Mouse (Mus musculus): ENCODE results near the gene Als2. TPM values are rescaled to one million over a fixed set of nuclear protein-coding genes. Genes with fewer than 3 reads are reported as not detected.

Als2 gene
- total RNA-seq, 2 experiments from 2014 or later: 45.7 to 48.0 TPM

DNA sequence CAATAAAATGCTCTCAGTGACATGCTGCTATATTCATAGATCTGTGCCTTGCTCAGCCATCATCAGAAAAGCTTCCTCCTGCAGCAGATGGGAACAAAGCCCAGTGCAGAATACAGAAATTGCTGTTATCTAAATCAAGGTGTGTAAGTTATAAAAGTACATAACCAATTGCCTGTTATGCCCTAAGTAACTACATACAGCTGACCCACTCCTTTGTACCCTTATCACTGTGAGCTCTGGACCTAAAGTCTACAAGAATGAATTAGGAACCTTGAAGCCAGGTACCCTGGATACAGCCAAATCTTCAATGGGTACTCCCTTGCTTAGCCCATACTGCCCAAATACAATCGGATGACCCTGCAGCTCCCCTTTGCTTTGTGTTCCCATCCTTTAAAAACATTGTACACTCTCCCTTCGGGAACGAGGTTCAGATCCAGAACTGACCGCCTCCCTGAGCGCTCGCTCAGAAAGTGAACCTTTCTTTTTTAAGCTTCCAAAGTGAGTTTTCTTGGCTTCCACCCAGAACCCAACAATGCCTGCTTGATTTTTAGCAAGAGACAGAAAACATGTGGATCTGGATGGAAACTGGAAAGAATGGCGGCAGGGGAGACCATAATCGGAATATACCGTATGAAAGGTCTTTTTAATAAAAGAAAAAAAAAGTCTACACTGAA is 70.7 kb downstream of the Als2 start:
- DNase-seq (ENCODE audit: low spot score in 2 of 2): no peak

DNA sequence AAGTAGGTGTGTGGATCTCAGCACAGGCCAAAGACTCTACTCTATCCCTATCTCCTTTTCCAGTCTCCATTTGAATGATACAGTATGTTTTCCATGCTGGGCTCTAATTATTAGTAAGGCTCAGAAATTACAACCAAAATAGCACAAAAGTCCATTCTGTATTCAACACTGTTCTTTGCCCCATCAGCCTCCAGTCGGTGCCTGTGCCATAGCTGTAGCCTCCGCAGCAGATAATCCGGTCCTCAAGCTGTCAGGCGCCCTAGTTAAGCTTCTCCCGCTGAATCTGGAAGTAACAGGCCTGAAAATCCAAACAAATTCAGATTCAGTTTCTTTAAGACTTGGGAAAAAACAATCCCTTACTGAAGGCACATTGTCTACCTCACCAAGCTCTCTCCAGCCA is 73.1 kb downstream of the Als2 start:
- DNase-seq (ENCODE audit: low spot score in 2 of 2): peak in 1 of 2 experiments; percentile 26

DNA sequence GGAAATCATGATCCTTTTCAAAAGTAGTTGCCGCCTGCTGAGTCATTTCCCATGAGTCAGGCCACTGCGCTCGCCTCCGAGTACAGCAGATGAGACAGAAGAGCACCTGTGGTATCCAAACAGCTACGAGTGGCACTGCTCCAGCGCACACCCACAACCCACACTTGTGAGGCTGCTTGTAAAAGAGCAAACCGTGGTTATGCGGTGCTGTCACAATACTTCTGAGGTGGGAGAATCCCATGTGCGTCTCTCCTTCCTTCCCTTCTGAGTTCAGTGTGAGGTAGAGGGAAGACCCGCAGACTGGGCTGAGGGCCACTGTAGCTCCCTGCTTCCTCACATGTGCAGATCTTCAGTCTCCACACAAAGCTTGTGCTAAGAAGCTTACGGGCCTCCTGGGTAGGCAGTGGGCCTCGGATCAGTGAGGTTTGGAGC is 74.0 kb downstream of the Als2 start, which contains the start of gene Mpp4:
TSS of gene Mpp4 (minus strand) at position 360 of the 432 bp plus-strand sequence.
- peak; percentile 77 to 85 for DNase-seq (ENCODE audit: low spot score in 2 of 2)

DNA sequence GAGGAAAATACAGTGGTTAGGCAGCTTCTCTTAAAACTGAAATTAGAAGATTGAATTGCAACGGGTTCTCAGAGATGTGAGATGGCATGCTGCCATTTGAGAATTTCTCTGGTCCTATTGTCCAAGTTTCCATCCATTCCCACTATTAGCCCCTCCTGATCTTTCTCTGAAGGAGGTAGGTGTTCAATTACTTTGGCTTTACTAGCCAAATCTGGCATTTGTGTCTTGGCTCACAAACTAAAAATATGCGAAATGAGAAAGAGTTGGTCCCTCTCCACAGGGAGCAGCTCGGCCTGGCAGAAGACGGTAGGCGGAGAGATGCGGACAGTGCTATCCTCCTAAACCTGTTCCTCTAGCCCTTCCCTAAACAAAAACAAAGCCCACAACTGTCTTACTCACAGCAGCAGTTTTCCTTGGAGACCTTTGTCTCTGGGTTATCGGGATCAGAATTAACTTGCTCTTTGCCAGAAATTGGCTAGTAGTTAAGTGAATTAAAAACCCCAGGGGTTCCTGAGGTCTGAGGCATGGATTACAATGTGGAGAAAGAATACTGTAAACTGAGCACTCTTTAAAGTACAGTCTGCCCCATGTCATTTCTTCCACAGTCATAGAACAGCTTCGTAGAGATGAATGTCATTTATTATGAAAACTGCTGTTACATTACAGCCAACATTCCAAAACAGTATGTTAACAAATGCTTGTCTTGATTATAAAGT is 74.6 kb downstream of the Als2 start:
- no peak for DNase-seq (ENCODE audit: low spot score in 2 of 2)

DNA sequence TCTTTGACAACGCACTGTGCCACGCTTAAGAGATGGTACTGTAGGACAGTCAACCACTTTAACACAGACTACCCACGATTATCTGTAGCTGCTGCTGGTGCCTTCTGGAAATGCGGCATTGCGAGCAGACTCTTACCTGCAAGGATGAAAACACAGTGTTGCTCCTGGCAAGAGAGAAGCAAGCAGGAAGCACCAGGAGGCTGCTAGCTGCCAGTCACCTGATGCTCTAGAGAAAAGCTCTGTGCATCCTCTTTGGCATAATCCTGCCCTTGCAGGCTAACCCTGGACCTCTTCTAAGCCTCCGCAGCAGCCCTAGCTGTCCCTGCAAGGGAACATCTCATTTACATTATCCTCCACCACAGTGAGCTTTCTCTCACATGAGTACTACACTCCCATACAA is 75.6 kb downstream of the Als2 start:
- no peak for DNase-seq (ENCODE audit: low spot score in 2 of 2)

DNA sequence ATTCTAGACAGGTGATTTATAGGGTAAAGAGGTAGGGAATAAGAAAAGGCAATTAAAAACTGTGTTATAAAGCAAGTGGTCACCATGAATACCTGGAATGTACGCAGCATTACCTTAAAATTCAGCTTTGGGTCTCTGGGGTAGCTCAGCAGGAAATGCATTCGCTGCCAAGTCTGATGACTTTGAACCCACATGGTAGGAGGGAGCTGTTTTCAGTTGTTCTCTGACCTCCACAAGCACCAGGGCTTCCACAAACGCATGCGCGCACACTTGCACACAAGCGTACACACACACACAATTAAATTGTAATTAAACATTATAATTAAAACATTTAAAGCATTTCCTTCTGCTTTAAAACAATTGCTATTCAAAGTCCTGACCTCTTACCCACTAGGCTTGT is 76.2 kb downstream of the Als2 start:
- no peak for DNase-seq (ENCODE audit: low spot score in 2 of 2)

DNA sequence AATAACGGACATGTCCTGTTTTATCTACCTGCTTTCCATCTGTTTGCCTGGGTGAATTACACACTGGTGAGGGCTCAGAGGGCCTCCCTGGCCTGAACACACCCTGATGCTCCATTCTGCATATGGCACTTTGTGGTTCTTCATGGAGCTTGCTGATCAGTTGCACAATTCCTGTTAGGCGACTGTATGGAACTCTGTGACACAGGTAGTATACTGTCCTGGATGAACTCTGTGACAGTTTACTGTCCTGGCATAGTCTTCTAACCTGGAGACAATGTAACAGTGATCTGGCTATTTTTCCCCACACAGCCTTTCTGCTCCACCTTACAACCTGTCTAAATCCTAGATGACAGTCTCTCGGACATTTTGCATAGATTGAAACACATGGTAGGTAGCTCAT is 77.9 kb downstream of the Als2 start:
- no peak for DNase-seq (ENCODE audit: low spot score in 2 of 2)

DNA sequence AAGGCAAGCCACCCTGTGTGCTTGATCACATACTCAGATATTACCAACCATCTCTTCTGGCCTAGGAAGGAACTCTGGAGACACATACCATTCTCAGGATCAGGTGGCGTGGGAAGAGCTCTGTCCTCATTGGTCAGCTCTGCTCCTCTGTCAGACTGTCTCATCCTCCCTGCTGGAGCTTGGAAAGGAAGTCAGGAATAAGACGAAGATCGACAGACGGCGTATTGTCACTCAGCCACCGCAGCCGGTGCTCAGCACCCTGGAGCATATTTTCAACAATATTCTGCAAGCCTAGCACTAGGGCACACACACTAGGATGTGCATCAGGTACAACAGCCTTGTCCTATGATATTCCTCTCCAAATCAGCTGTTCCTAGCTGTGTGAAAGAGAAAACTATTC is 78.5 kb downstream of the Als2 start:
- peak in 1 of 2 experiments; percentile 27 for DNase-seq (ENCODE audit: low spot score in 2 of 2)

DNA sequence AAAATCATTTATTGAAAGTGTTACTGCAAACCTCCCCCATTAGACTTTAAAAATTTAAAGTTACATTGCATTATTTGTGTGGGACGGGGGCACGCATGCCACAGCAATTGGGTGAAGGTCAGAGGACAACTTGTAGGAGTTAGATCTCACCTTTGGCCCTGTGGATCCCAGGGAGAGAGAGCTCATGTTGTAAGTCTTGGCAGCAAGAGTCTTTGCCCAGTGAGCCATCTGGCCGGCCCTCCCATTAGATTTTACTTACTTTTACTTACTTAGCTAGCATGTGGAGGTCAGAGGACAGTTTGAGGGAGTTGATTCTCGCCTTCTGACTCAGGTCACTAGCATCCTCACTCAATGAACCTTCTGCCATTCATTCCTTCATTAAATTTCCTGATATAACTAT is 79.2 kb downstream of the Als2 start:
- DNase-seq (ENCODE audit: low spot score in 2 of 2): no peak

DNA sequence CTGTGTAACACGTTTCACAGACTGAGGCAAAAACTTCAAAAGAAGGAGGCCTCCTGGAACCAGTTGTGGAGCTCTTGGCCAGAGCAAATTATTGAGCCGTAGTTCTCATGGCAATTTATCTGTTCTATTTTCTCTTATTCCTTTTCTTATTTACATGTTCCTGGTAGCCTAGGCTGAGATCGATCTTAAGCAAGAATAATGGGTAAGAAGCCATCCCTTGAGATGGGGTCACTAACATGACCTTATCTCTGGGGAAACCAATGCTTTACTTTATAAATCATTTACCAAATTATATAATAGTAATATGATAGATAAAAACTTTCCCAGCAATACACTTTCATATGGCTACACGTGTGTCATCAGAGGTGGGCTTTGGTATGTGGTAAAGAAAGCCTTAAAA is 84.7 kb downstream of the Als2 start:
- no peak for DNase-seq (ENCODE audit: low spot score in 2 of 2)

DNA sequence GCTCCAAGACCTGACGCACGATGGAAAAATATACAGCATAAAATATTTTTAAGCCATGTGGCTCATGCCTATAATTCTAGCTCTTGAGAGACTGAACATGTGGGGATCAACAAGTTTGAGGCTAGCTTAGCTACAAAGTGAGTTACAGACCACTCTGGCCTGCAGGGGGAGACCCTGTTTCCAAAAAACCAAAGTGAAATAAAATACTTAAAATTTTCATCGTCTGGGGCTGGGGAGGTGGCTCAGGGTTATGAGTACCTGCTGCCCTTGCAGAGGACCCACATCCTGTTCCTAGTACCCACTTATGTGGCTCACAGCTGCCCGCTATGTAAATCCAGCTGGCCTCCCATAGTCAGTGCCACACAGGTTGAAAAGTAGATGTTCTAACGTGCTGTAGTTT is 86.5 kb downstream of the Als2 start:
- no peak for DNase-seq (ENCODE audit: low spot score in 2 of 2)

DNA sequence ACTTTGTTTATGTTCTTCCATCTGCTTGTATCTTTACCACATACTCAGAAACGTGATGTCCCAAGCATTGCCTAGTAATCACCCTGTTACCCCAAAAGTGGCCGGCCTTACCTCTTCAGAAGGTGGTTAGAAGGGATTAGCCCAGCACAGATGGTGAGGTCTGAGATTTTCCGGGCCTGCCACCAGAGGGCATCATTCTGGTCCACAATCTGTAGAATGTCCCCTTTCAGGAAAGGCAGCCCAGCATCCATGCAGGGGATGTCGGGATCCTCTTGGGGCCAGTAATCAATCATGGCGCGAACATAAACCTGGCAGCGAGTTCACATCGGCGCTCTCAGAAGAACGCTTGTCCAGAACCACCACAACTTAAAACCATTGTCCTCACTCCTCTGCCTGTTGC is 92.5 kb downstream of the Als2 start:
- no peak for DNase-seq (ENCODE audit: low spot score in 2 of 2)

DNA sequence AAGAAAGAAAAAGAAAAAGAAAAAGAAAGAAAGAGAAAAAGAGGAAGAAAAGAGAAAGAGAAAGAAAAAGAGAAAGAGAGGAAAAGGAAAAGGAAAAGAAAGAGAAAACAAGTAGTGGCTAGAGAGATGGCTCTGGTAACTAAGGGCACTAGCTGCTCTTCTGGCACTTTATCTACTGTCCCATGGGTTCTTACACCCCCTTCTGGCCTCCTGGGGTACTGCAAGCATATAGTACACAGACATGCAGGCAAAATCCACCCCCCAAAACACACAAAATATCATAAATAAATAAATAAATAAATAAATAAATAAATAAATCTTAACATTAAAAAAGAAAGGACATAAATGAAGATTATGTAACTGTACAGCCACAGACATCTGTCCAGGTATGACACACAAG is 94.2 kb downstream of the Als2 start:
- DNase-seq (ENCODE audit: low spot score in 2 of 2): peak in 1 of 2 experiments; percentile 33

DNA sequence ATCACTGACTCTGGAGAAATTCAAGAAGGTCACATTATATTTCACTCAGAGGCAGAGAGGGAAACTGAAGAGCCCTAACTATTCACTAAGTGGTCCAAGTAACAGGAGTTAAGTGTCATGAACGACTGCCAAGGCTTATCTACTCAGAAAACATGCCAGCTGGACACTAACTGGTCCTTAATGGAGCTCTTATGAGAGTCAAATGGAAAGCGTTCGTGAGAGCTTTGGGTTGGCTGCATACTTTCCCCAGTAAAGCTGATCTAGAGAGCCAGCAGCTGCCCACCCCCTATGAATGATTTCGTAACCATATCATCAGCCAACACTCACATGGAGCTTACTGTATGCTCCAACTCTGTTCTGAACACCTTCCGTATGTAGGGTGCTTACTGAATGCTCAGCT is 102.6 kb downstream of the Als2 start:
- DNase-seq (ENCODE audit: low spot score in 2 of 2): no peak

DNA sequence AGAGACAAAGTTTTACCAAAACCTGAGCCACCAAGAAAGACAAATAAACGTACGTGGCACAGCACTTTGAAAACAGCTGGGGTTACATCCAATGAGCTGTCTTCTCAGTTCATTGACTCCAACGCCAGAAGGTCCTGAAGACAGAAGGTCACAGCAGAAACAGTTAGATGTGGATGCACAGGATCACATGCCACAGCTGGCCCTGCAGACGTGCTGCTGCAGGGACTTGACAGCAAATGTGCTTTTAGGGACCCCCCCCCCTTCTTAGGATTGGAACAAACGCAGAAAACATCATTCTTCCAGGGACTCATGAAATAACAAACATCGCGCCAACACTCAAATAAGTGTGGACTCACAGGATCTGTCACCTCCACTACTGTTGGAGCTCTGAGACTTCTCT is 108.2 kb downstream of the Als2 start:
- no peak for DNase-seq (ENCODE audit: low spot score in 2 of 2)

DNA sequence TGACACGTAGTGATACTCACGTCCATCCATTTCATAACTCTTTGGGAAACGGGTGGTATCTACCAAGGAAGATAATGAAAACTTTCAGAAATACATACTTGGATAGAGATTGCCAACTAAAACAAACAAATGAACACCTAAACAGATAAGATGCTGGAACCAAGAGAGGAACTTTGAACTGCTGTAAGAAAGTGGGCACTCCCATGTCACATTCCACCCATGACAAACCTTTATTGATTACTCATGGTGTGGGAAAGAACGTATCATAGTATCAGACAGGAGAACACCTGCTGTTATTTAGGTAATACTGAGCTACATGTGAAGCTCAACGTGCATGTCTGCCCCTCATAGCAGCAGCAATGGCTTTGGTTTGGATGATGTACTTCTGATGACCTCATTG is 111.5 kb downstream of the Als2 start:
- DNase-seq (ENCODE audit: low spot score in 2 of 2): no peak

DNA sequence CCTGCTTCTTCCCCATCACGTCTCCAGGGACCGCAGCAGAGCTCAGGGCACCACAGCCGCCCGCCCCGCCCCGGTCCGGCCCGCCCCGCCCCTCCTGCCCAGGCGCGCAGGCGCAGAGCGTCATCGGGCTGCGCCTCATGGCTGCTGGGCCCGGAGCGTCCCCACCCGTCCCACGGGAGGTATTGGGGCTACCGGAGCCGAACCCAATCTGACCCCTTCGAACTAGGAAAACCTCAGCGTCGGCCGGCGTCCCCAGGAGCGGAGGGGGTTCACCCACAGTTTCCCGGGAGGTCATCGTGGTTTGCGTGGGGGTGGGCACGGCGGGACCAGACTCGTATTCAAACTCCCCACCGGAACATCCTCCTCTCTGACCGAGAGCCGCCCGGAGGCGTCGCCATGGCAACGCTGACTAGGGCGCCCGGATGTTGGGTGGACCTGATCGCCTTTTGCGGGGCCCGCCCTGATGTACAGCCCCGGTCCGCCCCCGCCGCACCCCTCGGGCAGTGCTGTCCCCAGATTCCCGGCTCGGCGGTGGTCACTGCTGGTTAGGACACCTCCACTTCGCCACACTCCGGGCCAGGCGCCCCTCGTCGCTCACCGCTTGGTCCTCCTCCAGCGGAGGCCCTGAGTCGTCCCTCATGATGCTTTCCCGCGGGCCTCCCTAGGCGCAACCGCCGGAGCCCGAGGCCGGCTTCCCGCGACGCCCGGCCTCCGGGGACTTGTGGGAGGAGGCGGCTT is 117.1 kb downstream of the Als2 start, which contains the start of gene Tmem237:
TSS of gene Tmem237 (minus strand) at position 689 of the 738 bp plus-strand sequence.
- peak; percentile 92 to 94 for DNase-seq (ENCODE audit: low spot score in 2 of 2)

Other genes with a start within 250 kb of the Als2 start
- not detected for gene C2cd6, start 142.3 kb downstream of the Als2 start, total RNA-seq (2021)
- gene Tmem237, start 116.8 kb downstream of the Als2 start, total RNA-seq (2021): 10 to 100 TPM; 28.9 to 30.3 TPM
- 1 to 10 TPM; 1.6 TPM for gene Mpp4, start 73.8 kb downstream of the Als2 start, total RNA-seq (2021)
- gene Cdk15, start 19.7 kb upstream of the Als2 start, total RNA-seq (2021): under 1 TPM; 0.42 to 0.53 TPM
- gene Fzd7, start 245.2 kb upstream of the Als2 start, total RNA-seq (2021): 1 to 10 TPM; 8.4 to 9.0 TPM